Mouse (Mus musculus): Measurements from ENCODE around the gene N6amt1. TPM values are rescaled to one million over a fixed set of nuclear protein-coding genes. Genes with fewer than 3 reads are reported as not detected.

N6amt1 gene
- 26.9 and 27.5 TPM in 2 replicates for polyA plus RNA-seq (2015; fragmentation: Nextera tagmentation; extraction: Ambion mirVana)

- peak within 1 kb of the TSS; percentile 89 for H3K9ac ChIP-seq
- H3K9me3 ChIP-seq = peaks cover 5% of the 10 kb centered on the region; the same call in 1 of the 2 replicates
- H3K4me3 ChIP-seq = peak within 1 kb of the TSS; percentile 89
- H3K27ac ChIP-seq (replicated peaks) = peak within 1 kb of the TSS; percentile 97
- no peaks in the 10 kb centered on the region for H3K27me3 ChIP-seq (replicated peaks)
- H3K36me3 ChIP-seq = peaks cover 32% of the 10 kb centered on the region
- H3K4me2 ChIP-seq = peak within 1 kb of the TSS; percentile 66
- WGBS = under 1% methylated on average over 48 of the region's 48 CpGs
- H3K4me1 ChIP-seq = peaks cover 16% of the 10 kb centered on the region
- ATAC-seq (ENCODE audit: extremely low read depth, insufficient number of reproducible peaks, low FRiP score, low TSS enrichment) = peak; percentile 91
These were observed at the start of gene N6amt1 for GRCm38 (mm10) chr16:87354075-87354583. N6amt1 (plus strand) TSS chr16:87354185.

DNA sequence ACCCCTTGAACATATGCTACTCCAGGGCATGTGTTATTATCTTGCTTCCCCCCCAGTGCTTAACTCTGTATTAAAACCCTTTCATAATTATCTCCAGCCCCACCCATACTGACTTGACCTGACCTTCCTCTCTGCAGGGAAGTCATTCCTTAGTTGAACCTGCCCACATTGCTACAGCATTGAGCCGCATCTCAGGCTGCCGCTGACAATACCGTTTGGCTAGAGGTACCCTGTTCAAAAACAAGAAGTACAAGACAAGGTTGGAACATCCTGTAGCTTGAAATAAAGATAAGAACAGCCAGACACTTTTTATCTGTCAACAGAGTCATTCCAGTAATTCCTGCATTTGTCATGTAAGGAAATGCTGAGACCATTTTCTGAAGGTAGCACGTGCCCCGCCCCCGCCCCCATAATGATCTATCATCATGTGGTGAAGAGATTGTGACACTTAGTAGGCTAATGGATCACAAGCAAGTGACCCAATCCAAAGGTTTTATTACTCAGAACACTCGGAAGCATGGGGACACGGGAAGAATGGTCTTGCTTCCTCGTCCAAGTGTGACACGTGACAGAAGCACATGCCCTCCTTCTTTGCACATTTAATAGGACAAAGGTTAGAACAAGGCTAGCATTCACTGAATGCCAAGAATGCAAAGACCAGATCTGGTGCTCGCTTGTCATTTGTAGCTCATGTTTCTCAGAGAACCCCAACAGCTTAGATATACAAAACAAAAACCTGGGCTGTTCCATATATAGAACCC is 48.6 kb upstream of the N6amt1 start:
- no peak for ATAC-seq (ENCODE audit: extremely low read depth, insufficient number of reproducible peaks, low FRiP score, low TSS enrichment)
- Histone ChIP-seq H3K4me1 (peaks cover 33% of the 10 kb centered on the region), H3K4me3 (no peak overlapping the region), H3K27me3 (replicated peaks) (no peaks in the 10 kb centered on the region), H3K4me2 (no peak overlapping the region), H3K9me3 (no peaks in the 10 kb centered on the region), H3K9ac (no peak overlapping the region), H3K36me3 (no peaks in the 10 kb centered on the region), H3K27ac (replicated peaks) (peak overlapping the region; percentile 93)
- 44% methylated on average over 11 of the region's 11 CpGs for WGBS

GRCm38 (mm10) chr16:87307109-87307735 is 46.8 kb upstream of the N6amt1 start:
- WGBS = 14% methylated on average over 10 of the region's 10 CpGs
- peak; percentile 62; the same call in 1 of the 2 replicates for ATAC-seq (ENCODE audit: extremely low read depth, insufficient number of reproducible peaks, low FRiP score, low TSS enrichment)

DNA sequence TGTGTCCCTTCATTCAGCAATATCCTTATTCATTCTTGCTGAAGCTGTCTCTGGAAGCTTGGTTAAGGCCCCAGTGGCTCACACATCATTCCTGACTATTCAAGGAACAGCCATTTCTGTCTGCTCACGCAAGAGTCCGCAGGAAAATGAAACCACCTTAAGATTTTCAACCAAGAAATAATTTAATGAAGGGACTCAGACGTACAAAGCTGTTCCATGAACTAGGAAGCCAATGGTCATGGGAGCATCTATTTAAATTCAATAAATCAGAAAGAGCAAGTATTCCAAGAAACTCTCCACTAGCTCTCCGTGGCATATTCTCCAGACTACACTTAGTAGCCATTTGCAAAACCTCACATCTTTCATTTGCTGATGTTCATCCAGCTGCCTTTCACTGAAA is 43.3 kb upstream of the N6amt1 start:
- Histone ChIP-seq H3K4me1 (peaks cover 28% of the 10 kb centered on the region), H3K4me2 (no peak overlapping the region), H3K9ac (no peak overlapping the region), H3K27me3 (replicated peaks) (no peaks in the 10 kb centered on the region), H3K36me3 (no peaks in the 10 kb centered on the region), H3K9me3 (no peaks in the 10 kb centered on the region), H3K27ac (replicated peaks) (no peak overlapping the region), H3K4me3 (no peak overlapping the region)
- 87% methylated on average over 4 of the region's 4 CpGs for WGBS
- no peak for ATAC-seq (ENCODE audit: extremely low read depth, insufficient number of reproducible peaks, low FRiP score, low TSS enrichment)

More at GRCm38 (mm10) chr16:87307109-87307735, 46.8 kb upstream of the N6amt1 start:
- peaks cover 33% of the 10 kb centered on the region for H3K4me1 ChIP-seq
- H3K9ac ChIP-seq = peak overlapping the region; percentile 66; the same call in 1 of the 2 replicates
- H3K27ac ChIP-seq (replicated peaks) = peak overlapping the region; percentile 93
- H3K9me3 ChIP-seq = no peaks in the 10 kb centered on the region
- H3K27me3 ChIP-seq (replicated peaks) = no peaks in the 10 kb centered on the region
- peak overlapping the region; percentile 52 for H3K4me2 ChIP-seq
- H3K4me3 ChIP-seq = peak overlapping the region; percentile 16
- no peaks in the 10 kb centered on the region for H3K36me3 ChIP-seq

GRCm38 (mm10) chr16:87318200-87318811 is 35.7 kb upstream of the N6amt1 start:
- H3K4me3 ChIP-seq = no peak overlapping the region
- H3K4me1 ChIP-seq = peaks cover 9% of the 10 kb centered on the region; the same call in 1 of the 2 replicates
- no peaks in the 10 kb centered on the region for H3K27me3 ChIP-seq (replicated peaks)
- no peaks in the 10 kb centered on the region for H3K9me3 ChIP-seq
- WGBS = 76% methylated on average over 5 of the region's 5 CpGs
- ATAC-seq (ENCODE audit: extremely low read depth, insufficient number of reproducible peaks, low FRiP score, low TSS enrichment) = no peak
- no peaks in the 10 kb centered on the region for H3K36me3 ChIP-seq
- no peak overlapping the region for H3K4me2 ChIP-seq
- no peak overlapping the region for H3K9ac ChIP-seq
- no peak overlapping the region for H3K27ac ChIP-seq (replicated peaks)

- Histone ChIP-seq H3K4me2 (no peak overlapping the region), H3K9ac (no peak overlapping the region), H3K4me1 (peaks cover 9% of the 10 kb centered on the region; the same call in 1 of the 2 replicates), H3K36me3 (no peaks in the 10 kb centered on the region), H3K4me3 (no peak overlapping the region), H3K27me3 (replicated peaks) (no peaks in the 10 kb centered on the region), H3K27ac (replicated peaks) (no peak overlapping the region), H3K9me3 (no peaks in the 10 kb centered on the region)
- no peak for ATAC-seq (ENCODE audit: extremely low read depth, insufficient number of reproducible peaks, low FRiP score, low TSS enrichment)
- WGBS = 85% methylated on average over 5 of the region's 5 CpGs
These were observed 35.0 kb upstream of the N6amt1 start for GRCm38 (mm10) chr16:87318998-87319397.

- ATAC-seq (ENCODE audit: extremely low read depth, insufficient number of reproducible peaks, low FRiP score, low TSS enrichment) = no peak
These were observed 34.3 kb upstream of the N6amt1 start for GRCm38 (mm10) chr16:87319541-87320251.

GRCm38 (mm10) chr16:87320252-87320555 is 33.8 kb upstream of the N6amt1 start:
- no peak for ATAC-seq (ENCODE audit: extremely low read depth, insufficient number of reproducible peaks, low FRiP score, low TSS enrichment)
- H3K4me2 ChIP-seq = no peak overlapping the region
- 0 out of 2 replicates have a peak overlapping the region, but pooled peaks have one; percentile 5 for H3K27ac ChIP-seq (replicated peaks)
- no peaks in the 10 kb centered on the region for H3K9me3 ChIP-seq
- H3K27me3 ChIP-seq (replicated peaks) = no peaks in the 10 kb centered on the region
- no peaks in the 10 kb centered on the region for H3K36me3 ChIP-seq
- H3K4me1 ChIP-seq = peaks cover 13% of the 10 kb centered on the region
- H3K4me3 ChIP-seq = no peak overlapping the region
- WGBS = 54% methylated on average over 2 of the region's 2 CpGs
- no peak overlapping the region for H3K9ac ChIP-seq

More at GRCm38 (mm10) chr16:87319541-87320251, 34.3 kb upstream of the N6amt1 start:
- Histone ChIP-seq H3K9me3 (no peaks in the 10 kb centered on the region), H3K4me2 (no peak overlapping the region), H3K4me3 (no peak overlapping the region), H3K27me3 (replicated peaks) (no peaks in the 10 kb centered on the region), H3K9ac (no peak overlapping the region), H3K36me3 (no peaks in the 10 kb centered on the region), H3K4me1 (peaks cover 13% of the 10 kb centered on the region), H3K27ac (replicated peaks) (0 out of 2 replicates have a peak overlapping the region, but pooled peaks have one; percentile 5)
- 59% methylated on average over 5 of the region's 5 CpGs for WGBS

DNA sequence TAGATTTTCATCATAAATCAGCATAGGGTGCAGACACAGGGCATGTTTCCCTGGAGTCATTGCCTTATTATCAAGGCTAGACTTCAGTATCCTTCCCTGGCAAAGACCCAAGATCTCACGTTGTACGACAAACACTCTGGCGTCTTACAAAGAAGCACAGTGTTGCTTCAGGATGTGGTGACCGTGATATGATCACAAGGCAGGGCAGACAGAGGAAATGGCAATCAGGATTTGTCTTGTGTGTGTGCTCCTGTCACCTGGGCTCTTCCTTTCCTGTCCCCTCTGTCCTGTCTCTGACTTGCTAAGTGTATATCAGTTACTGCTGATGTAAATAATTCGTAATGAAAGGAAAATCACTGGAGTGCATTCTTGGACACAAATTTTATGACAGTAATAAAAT is 29.4 kb upstream of the N6amt1 start:
- Histone ChIP-seq H3K9me3 (no peaks in the 10 kb centered on the region), H3K27ac (replicated peaks) (no peak overlapping the region), H3K36me3 (no peaks in the 10 kb centered on the region), H3K9ac (no peak overlapping the region), H3K4me1 (peaks cover 12% of the 10 kb centered on the region), H3K27me3 (replicated peaks) (no peaks in the 10 kb centered on the region), H3K4me2 (no peak overlapping the region), H3K4me3 (no peak overlapping the region)
- ATAC-seq (ENCODE audit: extremely low read depth, insufficient number of reproducible peaks, low FRiP score, low TSS enrichment) = no peak
- 28% methylated on average over 5 of the region's 5 CpGs for WGBS

DNA sequence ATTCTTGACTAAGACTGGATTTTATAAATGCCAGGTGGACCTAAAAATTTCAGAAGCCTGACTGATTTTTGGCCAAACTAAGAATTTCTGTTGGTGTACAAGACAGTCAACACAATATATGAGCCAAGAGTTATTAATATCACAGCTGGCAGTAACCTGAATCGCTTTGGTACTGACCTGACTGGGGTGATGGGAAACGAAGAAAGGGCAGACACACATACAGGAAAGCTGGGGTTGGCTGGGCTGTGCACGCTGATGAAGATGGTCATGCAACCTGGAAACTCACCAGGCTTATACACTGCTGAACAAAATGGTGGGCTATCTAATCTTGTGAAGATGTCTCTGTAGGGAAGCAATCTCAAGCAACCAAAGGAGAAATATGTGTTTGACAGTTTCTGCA is 24.0 kb upstream of the N6amt1 start:
- Histone ChIP-seq H3K9me3 (no peaks in the 10 kb centered on the region; the same call in 1 of the 2 replicates), H3K27me3 (replicated peaks) (no peaks in the 10 kb centered on the region), H3K27ac (replicated peaks) (no peak overlapping the region), H3K4me1 (no peaks in the 10 kb centered on the region), H3K36me3 (no peaks in the 10 kb centered on the region), H3K4me2 (no peak overlapping the region), H3K4me3 (no peak overlapping the region), H3K9ac (no peak overlapping the region)
- ATAC-seq (ENCODE audit: extremely low read depth, insufficient number of reproducible peaks, low FRiP score, low TSS enrichment) = no peak
- 86% methylated on average over 3 of the region's 3 CpGs for WGBS

DNA sequence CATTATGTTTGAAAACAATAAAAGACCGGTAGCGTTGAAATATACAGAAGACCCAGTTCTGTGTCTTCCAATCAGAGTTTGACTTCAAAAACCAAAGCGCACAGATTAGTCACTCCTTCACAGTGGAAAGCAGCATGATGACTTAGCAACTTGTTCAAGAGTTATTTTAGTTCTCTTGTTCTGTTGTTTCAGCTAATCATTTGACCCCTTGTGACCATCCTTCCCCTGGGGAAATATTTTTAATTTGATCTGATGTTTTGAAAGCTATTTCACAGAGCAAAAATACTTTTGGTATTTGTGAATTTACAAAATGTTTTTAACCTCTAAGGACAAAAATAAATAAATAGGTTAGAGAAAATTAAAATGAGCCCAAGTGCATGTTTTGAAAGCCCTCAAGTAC is 19.2 kb upstream of the N6amt1 start:
- Histone ChIP-seq H3K9me3 (no peaks in the 10 kb centered on the region; the same call in 1 of the 2 replicates), H3K36me3 (no peaks in the 10 kb centered on the region), H3K27ac (replicated peaks) (no peak overlapping the region), H3K4me3 (no peak overlapping the region), H3K4me2 (no peak overlapping the region), H3K9ac (no peak overlapping the region), H3K4me1 (no peaks in the 10 kb centered on the region), H3K27me3 (replicated peaks) (no peaks in the 10 kb centered on the region)
- no peak for ATAC-seq (ENCODE audit: extremely low read depth, insufficient number of reproducible peaks, low FRiP score, low TSS enrichment)
- WGBS = 82% methylated on average over 3 of the region's 3 CpGs
